Mouse (Mus musculus): ENCODE data around the gene Pld6. TPM values are rescaled to one million over a fixed set of nuclear protein-coding genes. Genes with fewer than 3 reads are reported as not detected.

The Pld6 gene
- total RNA-seq (2023): not detected

GRCm38 (mm10) chr11:59787199-59787781 is at the start of gene Pld6:
TSS of gene Pld6 (minus strand) at chr11:59787645.

DNA sequence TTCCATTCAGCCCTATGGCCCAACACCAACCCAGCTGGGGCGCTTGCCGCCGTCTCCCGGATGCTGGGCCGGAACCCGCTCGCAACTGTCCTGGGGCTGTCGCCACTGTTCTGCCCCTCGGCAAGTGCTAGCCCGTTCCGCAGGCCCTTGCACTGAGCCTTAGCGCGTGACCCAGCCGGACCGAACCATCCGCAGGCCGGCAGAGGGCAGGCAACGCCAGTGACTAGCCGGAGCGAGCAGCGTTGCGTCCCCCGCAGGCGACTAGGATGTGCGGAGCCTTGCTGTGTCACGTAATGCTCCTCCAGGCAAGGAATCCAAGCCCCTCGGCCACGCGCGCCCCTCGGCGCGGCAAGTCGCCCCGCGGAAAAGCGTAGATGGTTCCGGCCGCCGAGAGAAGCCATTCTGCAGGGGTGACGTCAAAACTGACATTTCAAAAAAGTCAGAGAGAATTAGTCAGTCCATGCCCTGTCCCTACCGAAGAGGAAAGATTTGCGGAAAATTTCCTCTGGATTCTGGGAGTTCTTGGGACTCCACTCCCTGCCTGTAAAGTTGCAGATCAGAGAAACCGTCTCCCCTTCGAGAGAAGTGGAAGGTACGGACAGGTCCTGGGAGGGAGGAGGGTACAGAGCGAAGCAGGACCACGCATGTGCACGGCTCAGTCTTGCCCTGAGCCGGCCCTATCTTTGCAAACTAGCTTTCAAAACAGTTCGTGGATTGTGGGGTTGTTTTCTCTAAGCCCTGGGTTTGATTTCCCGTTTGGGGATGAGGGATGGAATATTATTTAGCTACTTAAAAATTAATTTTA is 22.4 kb upstream of the Pld6 start, which contains the start of gene Flcn:
Gene Flcn, minus strand, starts transcription at position 347 of the 805 bp plus-strand sequence.

Other genes with a start within 250 kb of the Pld6 start
- 4.0 TPM for gene Nlrp3, start 246.1 kb downstream of the Pld6 start, total RNA-seq (2023)
- gene Olfr222, start 211.4 kb downstream of the Pld6 start, total RNA-seq (2023): not detected
- not detected for gene Olfr223, start 194.4 kb downstream of the Pld6 start, total RNA-seq (2023)
- gene Mprip, start 126.3 kb downstream of the Pld6 start, total RNA-seq (2023): 49.3 TPM
- 70.6 TPM for gene Flcn, start 22.4 kb upstream of the Pld6 start, total RNA-seq (2023)
- gene Nt5m, start 51.8 kb upstream of the Pld6 start, total RNA-seq (2023): 13.7 TPM
- gene Cops3, start 52.2 kb upstream of the Pld6 start, total RNA-seq (2023): 72.8 TPM
- 7.4 TPM for gene Med9, start 160.6 kb upstream of the Pld6 start, total RNA-seq (2023)
- 2.8 TPM for gene Rasd1, start 177.3 kb upstream of the Pld6 start, total RNA-seq (2023)